Comparison of ENCODE assay signal across 8 mouse cellular contexts in the genomic region with DNA sequence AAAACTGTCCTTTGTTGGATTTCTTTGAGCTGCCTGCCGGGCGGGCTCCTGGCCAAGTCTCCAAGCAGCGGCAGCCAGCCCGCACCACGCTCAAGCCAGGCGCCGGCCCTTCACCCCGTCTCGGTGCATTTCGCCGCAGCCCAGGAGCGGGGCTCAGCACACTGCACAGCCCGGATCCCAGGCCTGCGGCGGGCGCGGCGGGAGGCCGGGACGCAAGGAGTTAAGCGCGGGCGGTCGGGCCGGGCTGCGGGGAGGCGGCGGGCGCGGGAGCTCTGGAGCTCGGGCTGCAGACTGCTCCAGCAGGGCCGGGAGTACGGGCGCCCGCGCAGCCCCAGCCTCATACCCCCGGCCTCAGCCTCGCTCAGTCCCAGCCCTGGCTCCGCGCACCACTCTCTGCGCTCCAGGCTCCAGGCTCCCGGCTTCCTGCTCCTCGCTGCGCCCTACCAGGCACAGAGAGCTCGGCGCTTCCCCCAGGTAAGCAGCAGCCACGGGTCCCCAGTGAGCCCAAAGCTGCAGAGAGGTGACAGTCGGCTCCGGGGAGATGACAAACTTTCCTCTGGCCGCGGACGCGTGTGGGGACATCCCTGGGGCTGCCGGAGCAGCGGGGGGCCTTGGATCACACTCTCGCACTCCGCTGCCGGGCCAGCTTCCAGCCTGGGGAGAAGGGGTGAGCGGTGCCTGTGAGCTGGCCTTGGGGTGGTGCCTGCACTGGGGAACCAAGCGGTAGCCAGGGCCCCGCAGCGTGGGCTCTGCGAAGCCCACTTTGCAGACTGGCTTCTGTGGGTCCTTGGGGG. TPM values are rescaled to one million over a fixed set of nuclear protein-coding genes. Genes with fewer than 3 reads are reported as not detected.
DNase-seq lines count a peak whose midpoint lies in the region; ATAC-seq lines count a peak whose summit lies in the region.

No protein-coding gene starts in this region.

- DNase-seq in testis, postnatal 10 days (ENCODE audit: low spot score), result peak; percentile 62
- DNase-seq in testis, postnatal 14 days (ENCODE audit: low spot score), result no peak
- DNase-seq in cerebellum, postnatal 36 days, result peak; percentile 80 to 82
- peak; percentile 36 to 54 for DNase-seq in gastrocnemius, postnatal 4 days (ENCODE audit: low spot score in 2 of 2)
- peak; percentile 67 to 75 for DNase-seq in kidney, postnatal 4 days
- peak; percentile 30 for DNase-seq in lung, postnatal 14 days
- DNase-seq in right cerebral cortex, postnatal 36 days (ENCODE audit: low spot score in 2 of 2), result peak; percentile 35 to 40

- ATAC-seq in erythroblast, adult 5-6 weeks (replicated peaks; ENCODE audit: low FRiP score, poor library complexity, severe bottlenecking), result no peak

RNA-seq across cellular contexts. Expression of a gene that starts 0.5 kb away (rescaled TPM):
- total RNA-seq in gastrocnemius, postnatal 4 days (2021), result 1 to 10 TPM; 1.2 to 1.4 TPM
- total RNA-seq in erythroblast, adult 5-6 weeks (2015; ENCODE audit: low replicate concordance), result not detected in 2 replicates
- total RNA-seq in erythroblast, adult 5-6 weeks (2017; ENCODE audit: low replicate concordance), result 0.26 TPM in 1 of 2 replicates, not detected in the other
